Mouse (Mus musculus) frontal cortex, postnatal 36 days (tissue): ENCODE data around the gene Gstt1.
A peak's percentile ranks its signal among the peaks of the same experiment; 100 is the strongest.
"Not testable (repeated sequence)": the region's sequence is repeated elsewhere in the genome, so short reads cannot be mapped to it uniquely, and the experiment has no call there.

Experiments used
- DNase-seq, 2 experiments: peaks; one replicate each; pipeline ENCODE4 v3.0.0; 2022; ENCODE audit warnings: low spot score in 2 of 2

The Gstt1 gene

DNA sequence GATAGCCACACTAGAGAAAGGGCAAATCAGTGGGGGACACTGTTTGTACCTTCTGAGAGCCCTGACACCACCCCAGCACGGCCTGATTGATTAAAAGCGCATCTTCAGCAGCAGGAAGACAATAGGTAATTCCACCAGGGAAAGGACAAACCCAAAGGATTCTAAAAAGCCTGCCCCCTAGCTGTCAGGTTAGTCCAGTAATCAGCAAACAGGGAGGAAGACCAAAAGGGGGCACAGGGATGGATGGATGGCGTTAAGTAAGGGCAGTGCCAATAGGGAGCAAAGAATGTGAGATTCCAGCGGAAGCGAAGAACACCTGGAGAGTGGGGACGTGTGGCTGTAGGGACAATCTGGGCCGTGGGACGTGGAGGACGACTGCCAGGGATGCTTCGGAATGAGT lies 20.3 kb upstream of the Gstt1 start:
- DNase-seq, result no peak

DNA sequence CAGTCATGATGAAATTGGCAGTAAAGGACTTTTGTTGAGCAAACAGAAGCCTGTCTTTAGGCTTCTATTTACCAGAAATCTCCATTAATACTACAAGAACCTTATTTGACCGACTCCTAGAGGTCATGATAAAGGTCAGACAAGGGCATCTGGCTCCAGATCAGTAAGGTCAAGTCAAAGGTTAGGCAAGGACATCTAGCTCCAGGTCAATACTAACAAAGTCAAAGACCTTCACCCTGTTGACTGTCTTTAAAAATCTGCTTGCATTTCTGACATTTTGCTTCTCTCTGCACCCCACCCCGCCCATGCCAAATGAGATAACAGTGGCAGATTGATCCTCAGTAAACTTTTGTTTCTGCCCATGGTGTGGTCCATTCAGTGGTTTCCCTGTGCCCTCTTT lies 5.8 kb upstream of the Gstt1 start:
- DNase-seq, result no peak

DNA sequence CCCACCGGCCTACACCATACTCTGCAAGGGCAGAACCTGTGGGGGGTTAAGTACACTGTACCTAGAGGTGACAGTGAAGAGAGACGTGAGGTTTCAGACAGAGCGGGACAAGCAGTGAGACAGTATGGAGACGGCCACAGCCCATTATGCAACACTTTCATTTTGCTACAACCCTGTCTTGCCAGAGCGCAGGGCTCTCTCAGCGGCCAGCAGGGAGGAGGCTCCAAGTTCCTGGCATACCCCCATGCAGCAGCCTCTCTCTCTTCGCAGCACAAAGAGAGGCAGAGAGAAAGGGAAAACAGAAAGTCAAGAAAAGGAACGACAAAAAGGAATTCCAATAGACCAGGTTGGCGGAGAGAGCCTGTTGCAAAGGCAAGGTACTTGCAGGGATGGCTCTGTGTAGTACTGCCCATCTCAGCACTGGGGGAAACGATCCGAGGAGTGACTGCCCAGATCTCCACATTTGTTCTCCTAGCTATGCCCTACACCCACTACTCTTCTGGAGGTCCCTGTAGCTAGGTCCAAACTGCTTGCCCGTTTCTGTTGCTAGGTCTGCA lies 687 bp downstream of the Gstt1 start:
- peak; percentile 37 to 54 for DNase-seq

DNA sequence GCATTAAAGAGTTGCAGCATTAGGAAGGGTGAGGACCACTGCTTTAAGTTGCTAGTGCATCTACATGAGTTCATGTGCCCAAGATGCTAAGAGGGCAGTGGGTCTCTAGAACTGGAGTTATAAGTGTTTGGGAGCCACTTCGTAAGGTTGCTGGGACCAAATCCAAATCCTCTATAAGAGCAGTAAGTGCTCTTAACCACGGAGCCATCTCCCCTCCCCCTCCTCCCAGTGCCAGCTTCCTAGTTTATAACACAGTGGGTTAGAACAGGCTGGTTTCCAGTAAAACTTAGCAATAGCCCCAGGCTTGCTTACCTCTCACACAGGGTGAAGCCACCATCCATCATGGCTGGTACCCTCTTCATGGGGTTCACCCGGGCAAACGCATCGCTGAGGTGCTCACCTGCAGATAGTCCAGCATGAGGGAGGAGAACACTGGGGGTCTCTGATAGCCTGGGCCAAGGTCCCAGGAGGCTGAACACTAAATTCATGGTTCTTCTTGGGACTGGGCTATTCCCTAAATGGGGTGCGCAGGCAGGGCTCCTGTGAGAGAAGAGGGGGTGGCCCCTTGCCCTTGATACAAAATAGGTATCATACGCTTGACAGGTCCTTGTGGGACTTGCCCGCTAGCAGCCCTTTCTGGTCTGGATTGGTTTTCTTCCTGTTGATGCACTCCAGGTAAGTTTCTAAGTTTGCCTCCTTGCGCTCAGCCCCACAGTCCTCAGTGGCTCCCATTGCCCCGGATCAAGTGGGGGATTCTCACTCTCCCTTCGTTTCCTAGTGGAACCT lies 1.5 kb downstream of the Gstt1 start:
- DNase-seq, result no peak

DNA sequence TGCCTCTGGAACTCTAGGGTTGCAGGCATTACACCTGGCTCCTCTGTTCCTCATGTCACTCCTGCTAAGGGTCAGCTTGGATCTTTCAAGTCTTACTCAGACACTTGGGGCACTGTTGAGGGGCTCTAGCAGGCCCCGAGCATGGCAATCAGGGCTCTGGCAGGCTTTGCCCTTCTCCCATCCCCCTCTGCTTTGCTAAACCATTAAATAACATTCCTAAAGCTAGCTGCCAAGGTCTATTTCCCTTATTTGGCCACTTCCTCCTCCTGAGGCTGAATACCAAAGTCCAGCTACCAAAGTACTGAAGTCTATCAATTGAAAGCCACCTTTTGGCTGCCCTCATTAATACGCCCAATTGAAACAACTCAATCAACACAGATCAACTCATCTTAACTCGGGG lies 3.5 kb downstream of the Gstt1 start:
- no peak for DNase-seq

DNA sequence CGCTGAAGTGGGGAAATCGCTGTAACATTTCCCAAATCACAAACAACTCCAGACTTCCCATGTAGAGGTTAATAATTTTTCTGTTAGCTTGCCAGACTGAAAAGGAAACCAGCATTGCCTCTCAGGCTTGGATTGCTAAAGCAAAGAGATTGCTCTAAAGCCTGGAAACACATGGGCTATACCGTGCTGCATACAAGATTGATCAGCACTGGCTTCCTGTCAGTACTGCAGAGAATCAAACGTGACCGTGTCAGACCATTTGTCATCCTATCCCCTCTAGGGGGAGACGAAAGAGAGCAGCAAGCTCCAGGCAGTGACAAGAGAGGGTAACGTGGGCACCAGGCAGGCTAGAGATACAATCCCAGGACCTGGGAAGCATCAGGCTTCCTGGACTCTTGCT lies 7.6 kb downstream of the Gstt1 start:
- no peak for DNase-seq

DNA sequence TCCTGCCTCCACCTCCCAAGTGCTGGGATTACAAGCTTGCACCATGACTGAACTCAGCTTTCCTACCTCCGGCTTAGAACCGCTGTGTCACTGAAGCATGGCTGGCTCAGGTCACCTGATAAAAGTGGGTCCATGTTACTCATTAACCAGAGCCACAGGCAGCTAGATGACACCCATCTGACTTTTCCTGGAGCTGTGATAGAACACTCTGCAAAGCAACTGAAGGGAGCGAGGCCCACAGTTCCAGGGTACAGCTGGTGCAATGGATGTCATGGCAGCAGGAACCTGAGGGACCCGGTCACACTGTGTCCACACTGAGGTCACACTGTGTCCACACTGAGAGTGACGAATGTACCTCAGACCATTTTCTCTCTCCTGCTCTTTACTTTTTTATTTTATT lies 8.5 kb downstream of the Gstt1 start:
- no peak for DNase-seq

DNA sequence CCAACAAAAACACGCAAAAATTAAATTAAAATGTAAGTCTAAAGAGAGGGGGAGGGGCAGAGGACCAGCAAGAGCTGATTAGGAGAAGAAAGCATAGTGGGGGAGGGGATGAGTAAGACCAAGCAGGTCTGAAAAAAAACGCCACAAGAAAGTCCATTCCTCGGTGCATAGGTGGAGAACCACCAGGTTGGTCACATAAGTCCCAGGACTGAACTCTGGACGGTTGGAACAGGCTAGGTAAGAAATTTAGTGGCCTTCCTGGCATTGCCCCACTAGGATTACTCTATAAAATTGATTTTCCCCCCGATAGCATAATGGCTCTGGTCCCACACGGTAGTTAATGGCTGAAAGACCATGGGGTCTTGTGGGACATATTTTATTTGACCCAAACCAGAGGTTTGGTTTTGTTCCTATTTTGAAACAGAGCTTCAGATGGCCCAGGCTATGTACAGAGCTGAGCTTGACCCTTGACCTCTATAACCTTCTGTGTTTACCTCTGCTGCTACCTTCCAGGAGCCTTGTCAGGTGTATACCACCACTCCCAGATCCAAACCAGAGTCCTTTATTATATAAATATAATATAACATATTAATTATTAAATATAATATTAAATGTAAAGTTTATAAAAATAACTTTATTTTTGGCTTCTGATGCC lies 9.2 kb downstream of the Gstt1 start:
- DNase-seq, result no peak

DNA sequence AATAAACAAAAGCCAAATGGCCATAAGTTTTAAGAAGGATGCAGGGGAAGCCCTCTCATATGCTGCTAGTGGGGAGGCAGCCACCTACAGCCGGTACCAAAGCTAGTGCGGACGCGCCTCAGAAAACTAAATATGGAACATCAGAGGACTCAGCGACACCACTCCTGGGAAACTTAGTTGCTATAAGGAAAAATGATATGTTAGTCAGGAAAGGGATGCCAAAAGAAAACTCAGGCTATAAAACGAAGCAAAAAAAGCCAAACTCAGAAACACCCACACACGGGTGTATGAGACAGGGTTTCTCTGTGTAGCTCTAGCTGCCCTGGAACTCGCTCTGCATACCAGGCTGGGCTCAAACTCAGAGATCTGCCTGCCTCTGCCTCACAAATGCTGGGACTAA lies 10.1 kb downstream of the Gstt1 start:
- DNase-seq, result peak in 1 of 2 experiments; percentile 52

DNA sequence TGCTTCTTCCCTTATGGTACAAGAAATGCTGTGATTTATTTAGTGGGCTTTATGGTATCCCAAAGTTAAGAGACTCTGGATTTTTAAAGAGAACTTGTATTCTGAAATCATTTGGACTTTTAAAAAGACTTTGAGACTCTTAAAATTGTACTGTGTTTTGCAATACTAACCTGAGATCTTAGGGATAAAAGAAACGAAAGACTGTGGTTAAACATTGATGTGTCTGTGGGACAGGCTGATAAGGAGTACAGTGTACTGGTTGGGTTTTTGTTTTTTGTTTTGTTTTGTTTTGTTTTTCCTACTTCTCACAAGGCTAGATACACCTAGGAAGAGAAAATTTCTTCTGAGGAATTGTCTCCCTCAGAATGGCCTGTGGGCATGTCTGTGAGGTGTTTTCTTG lies 12.9 kb downstream of the Gstt1 start:
- no peak for DNase-seq

DNA sequence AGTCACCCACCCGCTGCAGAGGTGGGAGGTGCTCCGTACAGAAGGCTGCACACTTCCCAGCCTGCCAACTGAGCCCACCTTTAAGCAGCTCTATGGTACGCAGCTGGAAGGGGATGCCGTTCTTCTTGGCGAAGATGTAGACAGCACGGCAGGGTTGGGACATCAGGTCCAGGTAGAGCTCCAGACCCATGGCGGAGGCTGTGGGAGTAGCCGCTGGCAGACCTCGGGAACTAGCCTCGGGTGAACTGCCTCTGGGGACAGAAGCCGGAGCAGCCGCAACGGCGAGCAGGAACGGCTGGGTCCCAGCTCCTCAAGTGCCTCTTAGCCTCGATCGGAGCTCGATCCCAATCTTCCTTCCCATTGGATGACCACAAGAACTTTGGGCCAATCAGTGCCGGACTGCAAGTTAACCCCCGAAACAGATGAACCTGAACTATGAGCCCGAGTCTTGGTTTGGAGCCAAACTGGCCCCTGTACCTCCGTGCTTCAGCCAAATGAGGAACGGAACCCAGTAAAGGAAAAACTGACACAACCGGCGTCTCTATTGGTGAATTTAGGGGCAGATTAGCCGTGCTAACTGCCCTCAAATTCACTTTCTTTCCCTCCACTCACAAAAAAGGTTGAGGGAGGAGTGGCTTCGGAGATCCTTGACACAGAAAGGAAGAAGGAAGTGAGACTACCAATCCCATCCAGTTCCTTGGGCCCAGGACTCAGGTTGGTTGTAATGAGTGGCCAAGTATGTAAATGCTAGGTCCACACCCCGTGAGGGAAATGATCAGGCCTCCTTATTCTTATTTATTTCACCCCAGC lies 17.4 kb downstream of the Gstt1 start, which contains the start of the genes Gm20441 and Gstt3:
TSS of gene Gm20441 (minus strand) at position 186 of the 810 bp plus-strand sequence.
TSS of gene Gstt3 (minus strand) at position 646 of the 810 bp plus-strand sequence.
- DNase-seq, result no peak

DNA sequence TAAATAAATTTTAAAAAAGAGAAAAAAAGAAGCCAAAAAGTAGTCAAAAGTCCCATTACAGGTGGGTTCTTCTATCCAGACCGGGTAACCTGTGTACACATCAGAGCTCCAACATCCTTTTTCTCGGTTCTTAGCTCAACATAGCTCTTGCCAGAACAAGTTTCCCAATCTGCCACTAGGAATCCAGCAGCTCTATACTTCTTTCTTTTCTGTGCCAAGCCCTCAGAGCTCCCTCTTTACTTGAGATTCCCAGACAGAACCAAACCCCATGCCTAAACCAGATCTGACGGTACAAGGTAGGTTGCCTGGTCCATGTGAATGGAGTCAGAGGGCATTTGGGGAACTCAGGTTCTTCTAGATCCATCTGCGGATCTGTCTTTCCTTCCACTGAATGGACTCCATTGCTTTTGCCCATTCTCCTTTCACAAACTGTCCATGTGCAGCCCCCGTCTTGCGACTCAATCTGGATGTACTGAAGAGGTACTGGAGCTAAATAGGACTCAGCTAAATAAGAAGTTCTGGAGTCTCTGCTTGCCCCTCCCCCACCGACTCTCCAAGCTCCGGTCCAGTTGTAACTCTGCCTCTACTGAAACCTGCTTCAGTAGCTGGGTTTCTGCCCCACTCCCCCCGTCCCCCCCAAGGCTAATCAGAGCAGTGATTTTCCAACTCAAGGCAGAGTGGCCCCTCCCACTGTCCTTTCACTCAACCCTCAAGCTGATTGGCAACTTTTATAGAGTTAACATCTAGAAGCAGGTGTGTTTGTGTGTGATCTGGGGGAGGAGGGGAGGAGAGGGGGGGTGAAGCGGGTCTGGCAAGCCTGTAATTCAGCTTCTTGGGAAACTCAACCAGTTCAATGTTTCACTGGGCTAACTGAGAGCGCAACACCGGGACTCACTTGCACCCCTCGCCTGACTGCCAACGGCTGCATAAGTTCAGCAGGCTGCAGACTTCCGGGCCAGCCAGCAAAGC lies 18.9 kb downstream of the Gstt1 start:
- DNase-seq, result no peak

DNA sequence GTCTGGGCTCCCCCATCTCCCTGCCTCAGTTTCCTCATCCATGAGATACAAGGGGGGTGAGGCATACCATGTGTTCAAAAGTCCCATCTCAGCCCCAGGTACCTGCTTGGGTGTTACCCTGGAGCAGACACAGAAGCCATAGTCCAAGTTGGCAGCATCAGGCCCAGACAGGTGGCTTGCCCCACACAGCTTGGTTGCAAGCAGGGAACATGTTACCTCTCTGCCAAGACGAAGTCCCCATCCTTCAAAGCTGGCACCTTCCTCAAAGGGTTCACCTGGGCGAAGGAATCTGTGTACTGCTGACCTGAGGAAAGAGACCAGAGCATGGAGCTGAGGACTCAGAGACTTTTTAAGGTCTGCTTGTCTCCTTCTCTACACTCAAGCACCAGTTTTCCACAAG lies 20.5 kb downstream of the Gstt1 start:
- no peak for DNase-seq

DNA sequence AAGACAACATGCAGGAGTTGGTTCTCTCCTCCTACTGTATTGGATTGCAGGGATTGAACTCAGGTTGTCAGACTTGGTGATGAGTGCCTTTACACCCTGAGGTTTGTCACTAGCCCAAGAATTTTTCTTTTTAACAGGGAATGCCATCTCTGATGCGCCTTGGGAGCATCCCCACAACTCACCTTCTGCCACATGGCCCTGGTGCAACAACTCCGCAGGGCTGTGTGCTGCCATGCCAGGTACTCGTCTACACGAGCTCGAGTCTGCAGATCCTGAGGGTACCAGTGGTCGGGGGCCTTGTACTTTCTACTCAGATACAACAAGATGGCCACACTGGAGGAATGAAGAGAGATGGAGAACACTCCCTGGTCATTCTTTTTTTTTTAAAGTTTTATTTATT lies 21.8 kb downstream of the Gstt1 start:
- no peak for DNase-seq

DNA sequence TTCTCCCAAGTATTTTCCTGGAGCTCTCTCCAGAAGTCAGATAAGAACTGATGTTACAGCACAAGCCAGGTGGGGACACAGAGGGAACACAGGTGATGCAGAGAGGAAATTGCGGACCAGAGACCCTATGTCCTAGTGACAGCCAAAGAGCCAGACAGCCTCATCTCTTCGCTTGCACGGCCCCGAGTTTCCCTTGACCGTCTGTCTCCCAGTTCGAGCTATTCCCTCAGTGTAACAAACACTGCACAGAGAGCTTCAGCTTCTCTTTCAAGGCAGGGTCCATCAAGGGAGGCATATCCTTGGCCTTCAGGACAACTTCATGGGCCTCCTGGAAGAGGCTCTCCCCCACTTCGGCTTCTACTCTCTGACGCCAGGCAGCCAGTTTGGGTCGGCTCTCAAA lies 23.8 kb downstream of the Gstt1 start:
- DNase-seq, result no peak

DNA sequence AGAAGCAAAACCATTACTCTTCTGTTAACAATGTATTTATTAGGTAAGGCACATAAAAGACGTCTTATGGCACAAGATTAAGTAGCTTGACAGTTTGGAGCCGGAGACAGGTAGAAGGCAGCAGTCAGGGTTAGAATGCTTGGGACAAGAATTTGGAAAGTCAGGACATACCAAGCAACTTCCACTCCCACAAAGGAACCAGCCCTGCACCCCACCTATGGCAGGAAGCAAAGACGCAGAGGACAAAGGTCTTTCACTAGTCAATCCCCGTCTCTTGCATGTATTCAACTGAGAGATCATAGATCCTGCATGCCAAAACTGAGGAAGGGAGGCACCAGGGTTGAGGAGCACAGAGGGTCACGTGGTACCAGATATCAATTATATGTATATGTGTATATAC lies 24.3 kb downstream of the Gstt1 start:
- DNase-seq, result no peak

DNA sequence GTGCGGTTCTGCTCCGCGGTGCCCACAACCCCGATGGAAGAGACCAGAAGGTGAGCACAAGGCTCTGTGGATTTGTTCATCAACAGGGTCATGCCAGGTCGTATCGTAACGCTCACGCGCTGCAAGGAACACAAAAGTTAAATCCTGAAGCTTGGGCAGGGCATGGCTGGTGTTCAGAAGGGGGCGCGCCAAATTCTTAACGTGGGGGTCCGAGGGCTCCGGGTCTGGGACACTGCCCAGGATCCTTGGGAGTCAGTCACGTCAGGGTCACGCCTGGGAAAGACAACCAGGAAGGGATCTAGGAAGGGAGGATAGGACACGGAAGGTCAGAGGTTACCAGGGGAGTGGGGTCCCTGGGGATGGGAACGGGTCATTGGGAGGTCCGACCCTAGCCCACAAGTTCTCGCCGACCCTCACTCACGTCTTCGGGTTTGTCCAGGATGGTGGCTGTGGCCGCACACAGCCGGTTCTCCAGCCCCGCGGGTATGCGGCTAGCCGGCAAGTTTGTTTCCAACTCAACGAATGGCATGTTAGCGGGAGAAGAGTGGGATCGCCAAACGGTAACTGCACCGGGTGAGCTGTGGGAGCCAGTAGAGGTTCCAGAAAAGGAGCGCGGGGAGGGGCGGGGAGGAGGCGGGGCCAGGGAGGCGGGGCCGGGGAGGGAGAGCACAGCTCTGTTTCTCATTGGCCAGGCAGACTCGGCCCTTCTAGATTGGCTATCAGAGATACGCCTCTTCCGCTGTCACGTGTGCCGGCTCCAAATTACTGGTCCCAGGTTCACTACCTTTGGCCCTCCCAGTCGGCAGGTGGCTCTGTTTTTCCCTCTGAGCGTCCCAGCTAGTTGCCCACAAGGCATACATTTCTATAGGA lies 25.4 kb downstream of the Gstt1 start, which contains the start of gene Ddt:
TSS of gene Ddt (minus strand) at position 620 of the 870 bp plus-strand sequence.
- peak; percentile 72 to 88 for DNase-seq

DNA sequence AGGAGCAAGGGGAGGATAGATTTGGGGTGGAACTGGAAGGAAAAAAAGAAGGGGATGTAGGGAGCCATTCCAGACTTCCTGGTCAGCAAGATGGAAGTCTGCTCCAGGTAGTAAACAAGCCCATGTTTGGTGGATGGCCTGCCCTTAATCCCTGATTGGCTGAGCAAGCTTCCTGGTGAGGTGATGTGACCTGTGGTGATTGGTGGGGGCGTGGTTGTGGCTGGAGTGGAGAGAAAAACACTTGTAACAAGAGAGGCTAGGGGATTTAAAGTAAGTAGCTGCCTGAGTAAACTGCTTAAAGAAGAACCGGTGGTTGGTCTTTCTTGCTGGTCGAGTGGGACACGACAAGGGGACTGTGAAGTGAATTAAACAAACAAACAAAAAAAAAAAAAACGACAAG lies 30.6 kb downstream of the Gstt1 start:
- DNase-seq, result not testable (repeated sequence)

DNA sequence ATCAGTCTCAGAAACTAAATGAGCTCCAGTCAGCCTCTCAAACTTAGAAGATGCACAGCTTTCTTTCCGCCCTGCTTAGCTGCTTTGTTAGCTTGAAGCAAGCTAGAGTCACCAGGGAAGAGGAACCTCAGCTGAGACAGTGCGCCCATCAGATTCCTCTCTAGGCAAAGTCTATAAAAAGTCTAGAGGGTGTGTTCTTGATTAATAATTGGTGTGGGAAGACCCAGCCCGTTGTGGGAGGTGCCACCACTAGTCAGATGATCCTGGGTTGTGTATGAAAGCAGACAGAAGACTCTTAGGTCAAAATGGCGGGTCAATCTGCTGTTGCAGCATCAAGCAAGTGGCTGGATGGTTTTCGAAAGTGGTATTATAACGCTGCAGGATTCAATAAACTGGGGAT lies 31.5 kb downstream of the Gstt1 start:
- DNase-seq, result no peak
